Mouse (Mus musculus) E14TG2a.4 (cell line): ENCODE data around the gene Dnajb14.
A peak's percentile ranks its signal among the peaks of the same experiment; 100 is the strongest.
"Not testable (repeated sequence)": the region's sequence is repeated elsewhere in the genome, so short reads cannot be mapped to it uniquely, and the experiment has no call there.

Source experiments
- H3K27me3 ChIP-seq: 2 replicates; pipeline ENCODE4 v1.6.1; 2014; ENCODE audit warnings: low read length, control low read depth; ENCODE audit not compliant: insufficient read depth
- H3K36me3 ChIP-seq: 2 replicates; pipeline ENCODE4 v1.6.1; 2014; ENCODE audit warnings: low read length, control low read depth; ENCODE audit not compliant: insufficient read depth
- H3K4me1 ChIP-seq: replicated peaks from 2 replicates; pipeline ENCODE4 v1.6.1; 2014; ENCODE audit warnings: low read depth, low read length, control low read depth
- H3K4me3 ChIP-seq: replicated peaks from 2 replicates; pipeline ENCODE4 v1.5.1; 2014; ENCODE audit warnings: mild to moderate bottlenecking, low read length
- H3K9me3 ChIP-seq: 2 replicates; pipeline ENCODE4 v1.6.1; 2014; ENCODE audit warnings: low read length, control low read depth
- CTCF ChIP-seq: conservative IDR thresholded peaks from 2 replicates; pipeline ENCODE4 v1.5.1; 2014; ENCODE audit warnings: low read length
- NANOG ChIP-seq: IDR thresholded peaks from 2 replicates; pipeline ENCODE4 v1.6.1; 2014; ENCODE audit warnings: borderline replicate concordance, low read length, mixed read lengths
- POU5F1 ChIP-seq: IDR thresholded peaks from 2 replicates; pipeline ENCODE4 v1.6.1; 2014; ENCODE audit warnings: low read length, borderline replicate concordance

The Dnajb14 gene

DNA sequence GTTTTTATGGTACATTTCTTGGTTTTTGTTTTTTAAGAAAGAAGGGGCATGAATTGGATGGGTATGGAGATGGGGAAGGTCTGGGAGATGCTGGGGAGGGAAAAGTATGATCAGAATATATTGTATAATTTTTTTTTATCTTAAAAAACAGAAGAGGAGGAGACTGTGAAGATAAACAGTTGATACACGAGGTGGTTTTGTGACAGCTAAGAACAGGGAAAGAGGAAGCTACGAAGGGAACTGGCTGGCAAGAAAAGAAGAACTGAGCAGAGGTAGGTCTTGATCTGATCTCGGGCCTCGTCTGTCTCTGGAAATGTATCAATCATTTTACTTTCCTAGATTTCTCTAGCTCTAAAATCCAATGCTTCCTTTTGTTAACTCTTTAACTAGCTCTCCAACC, 80.0 kb downstream of the Dnajb14 start:
- no peaks in the 10 kb centered on the region for H3K27me3 ChIP-seq
- no peaks in the 10 kb centered on the region for H3K9me3 ChIP-seq
- H3K36me3 ChIP-seq: peaks cover 39% of the 10 kb centered on the region
- no peak overlapping the region for H3K4me3 ChIP-seq
- peaks cover 58% of the 10 kb centered on the region for H3K4me1 ChIP-seq
- TF ChIP-seq CTCF: no peak
- TF ChIP-seq NANOG: no peak
- TF ChIP-seq POU5F1: no peak

DNA sequence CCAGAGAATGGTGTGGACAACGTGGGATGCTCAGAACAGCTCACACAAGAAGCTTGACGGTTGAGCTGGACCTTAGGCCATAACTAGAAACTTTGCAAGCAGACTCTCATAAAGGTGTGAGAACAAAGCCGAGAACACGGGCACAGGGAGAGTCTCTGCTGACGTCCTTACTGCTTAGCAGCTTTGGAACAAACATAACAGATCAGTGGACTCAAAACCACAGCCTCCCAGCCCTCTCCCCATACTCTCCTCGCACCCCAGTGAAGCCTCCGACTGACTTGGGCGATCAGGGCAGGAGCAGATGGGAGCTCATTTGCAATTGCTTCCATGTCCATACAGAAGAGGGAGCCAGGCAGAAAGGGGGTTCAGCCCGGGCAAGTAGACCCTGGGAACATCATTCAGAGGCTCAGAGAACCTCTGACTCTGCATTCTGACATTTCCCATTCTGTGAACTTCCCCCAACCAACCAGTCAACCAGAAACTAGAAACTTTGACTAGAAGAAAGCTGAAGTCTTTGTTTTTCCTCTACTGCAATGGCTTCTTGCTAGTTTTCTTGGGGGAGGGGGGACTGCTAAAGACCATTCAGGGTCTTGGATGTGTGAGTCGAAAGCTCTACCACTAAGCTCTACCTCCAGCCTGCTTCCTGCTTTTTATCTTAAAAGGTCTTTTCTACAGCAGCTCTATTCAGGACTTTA, 82.9 kb downstream of the Dnajb14 start:
- Histone ChIP-seq H3K9me3 (no peaks in the 10 kb centered on the region), H3K36me3 (peaks cover 39% of the 10 kb centered on the region), H3K27me3 (no peaks in the 10 kb centered on the region), H3K4me1 (peaks cover 68% of the 10 kb centered on the region), H3K4me3 (no peak overlapping the region)
- TF ChIP-seq CTCF (no peak), POU5F1 (no peak), NANOG (no peak)

DNA sequence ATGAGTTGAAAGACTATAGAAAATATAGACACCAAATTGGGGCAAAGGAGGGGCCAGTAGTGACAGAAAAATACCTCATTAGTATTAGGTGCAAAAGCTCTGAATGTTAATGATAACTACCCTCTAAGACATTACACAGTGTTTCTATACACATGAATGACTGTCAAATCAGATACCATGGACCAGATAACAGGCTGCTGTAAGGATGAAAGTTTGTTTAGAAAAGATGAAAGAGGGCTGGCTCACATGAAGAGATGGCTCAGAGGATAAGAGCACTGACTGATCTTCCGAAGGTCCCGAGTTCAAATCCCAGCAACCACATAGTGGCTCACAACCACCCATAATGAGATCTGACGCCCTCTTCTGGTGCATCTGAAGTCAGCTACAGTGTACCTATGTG, 83.8 kb downstream of the Dnajb14 start:
- peaks cover 71% of the 10 kb centered on the region for H3K4me1 ChIP-seq
- H3K4me3 ChIP-seq, H3K27me3 ChIP-seq, H3K9me3 ChIP-seq: not testable (repeated sequence)
- peaks cover 30% of the 10 kb centered on the region for H3K36me3 ChIP-seq

DNA sequence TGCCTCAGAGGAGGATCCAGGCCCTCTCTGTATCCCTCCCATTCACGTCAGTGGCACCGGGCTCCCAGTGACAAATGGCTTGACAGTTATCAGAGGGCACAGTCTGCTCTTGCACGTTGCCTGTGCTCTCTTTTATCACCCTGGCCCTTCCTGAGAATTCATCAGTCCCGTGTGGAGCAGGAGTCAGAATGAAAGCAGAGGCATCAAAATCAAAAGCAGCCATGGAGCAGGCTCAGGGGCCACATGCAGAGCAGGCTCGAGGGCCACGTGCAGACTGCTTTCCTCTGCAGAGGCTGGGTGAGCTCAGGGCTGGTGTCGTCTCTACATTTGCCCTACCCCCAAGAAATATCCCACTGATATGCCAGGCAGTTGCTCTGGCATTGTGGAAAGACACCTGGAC, 84.3 kb downstream of the Dnajb14 start:
- TF ChIP-seq NANOG (no peak), POU5F1 (no peak), CTCF (no peak)
- Histone ChIP-seq H3K9me3 (no peaks in the 10 kb centered on the region), H3K4me3 (0 out of 2 replicates have a peak overlapping the region, but pooled peaks have one; percentile 20), H3K4me1 (peaks cover 77% of the 10 kb centered on the region), H3K27me3 (no peaks in the 10 kb centered on the region), H3K36me3 (peaks cover 26% of the 10 kb centered on the region)

DNA sequence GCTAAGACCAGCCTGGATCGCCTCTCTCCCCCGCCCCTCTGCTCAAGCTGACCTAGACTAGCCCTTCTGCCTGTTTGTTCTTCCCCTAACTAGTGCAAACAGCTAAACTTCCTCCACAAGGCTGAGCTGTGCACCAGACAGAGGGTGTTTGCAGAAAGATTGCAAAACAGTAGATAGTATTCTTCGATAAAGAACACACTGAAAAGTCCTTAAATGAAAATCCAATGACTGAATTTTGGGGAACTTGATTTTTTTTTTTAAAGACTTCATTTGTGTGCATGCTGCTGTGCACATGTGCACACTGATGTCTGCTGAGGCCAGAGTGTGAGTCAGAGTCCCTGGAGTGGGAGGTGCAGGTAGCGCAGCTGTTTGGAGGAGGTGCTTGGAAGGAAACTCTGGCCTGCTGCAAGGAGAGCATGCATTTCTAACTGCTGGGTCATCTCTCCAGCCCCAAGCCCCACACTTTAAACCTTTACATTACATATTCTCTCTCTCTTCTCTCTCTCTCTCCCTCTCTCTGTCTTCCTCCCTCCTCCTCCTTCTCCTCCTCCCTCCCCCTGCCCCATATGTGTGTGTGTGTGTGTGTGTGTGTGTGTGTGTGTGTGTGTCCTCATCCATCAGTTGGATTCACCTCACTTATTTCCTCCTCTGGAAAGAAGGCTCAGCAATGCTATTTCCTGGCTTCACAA, 84.9 kb downstream of the Dnajb14 start:
- Histone ChIP-seq H3K36me3 (peaks cover 21% of the 10 kb centered on the region), H3K4me3 (0 out of 2 replicates have a peak overlapping the region, but pooled peaks have one; percentile 20), H3K4me1 (peaks cover 77% of the 10 kb centered on the region), H3K27me3 (no peaks in the 10 kb centered on the region), H3K9me3 (no peaks in the 10 kb centered on the region)
- TF ChIP-seq POU5F1 (no peak), NANOG (no peak), CTCF (no peak)

DNA sequence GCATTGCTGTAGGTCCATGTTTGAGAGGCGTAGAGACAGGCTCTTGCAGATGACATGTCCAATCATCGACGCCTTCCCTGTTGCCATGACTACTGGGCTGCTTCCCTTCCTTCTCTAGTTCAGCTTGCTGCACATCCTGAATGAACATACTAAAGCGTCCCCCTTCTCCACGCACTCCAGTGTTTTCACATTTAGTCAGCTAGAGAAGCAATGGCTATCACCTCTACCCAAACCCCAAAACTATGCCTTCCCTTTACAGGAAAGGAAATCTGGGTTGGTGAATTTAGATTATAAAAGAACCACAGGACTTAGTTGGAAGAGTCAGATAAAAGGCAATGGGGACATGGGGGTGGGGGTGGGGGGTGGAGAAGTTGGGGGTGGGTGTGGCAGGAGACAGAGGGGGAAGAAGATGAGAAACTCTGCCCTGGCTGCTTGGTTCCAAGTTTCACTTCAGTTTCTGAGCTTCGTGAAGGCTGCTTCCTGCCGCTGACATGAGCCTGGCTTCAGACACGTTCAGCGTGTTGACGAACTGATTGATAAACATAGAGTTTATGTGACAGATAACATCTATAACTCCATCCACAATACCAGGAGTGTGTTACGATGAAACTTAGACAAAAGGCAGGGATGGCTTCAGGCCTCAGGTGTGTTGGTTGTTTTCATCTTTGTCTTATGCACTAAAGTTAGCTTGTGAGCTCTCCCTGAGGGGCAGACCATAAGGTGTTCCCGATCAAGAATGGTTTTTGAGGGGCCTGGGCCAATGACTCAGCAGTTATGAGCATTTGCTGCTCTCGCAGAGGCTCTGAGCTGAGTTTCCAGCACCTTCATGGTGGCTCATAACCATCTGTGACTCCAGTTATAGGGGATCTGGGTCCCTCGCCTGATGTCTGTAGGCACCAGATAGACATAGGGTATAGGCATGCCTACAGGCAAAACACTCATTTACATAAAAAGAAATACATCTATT, 85.7 kb downstream of the Dnajb14 start:
- TF ChIP-seq NANOG (no peak), CTCF (no peak), POU5F1 (no peak)
- Histone ChIP-seq H3K4me3 (0 out of 2 replicates have a peak overlapping the region, but pooled peaks have one; percentile 7), H3K27me3 (no peaks in the 10 kb centered on the region), H3K4me1 (peaks cover 77% of the 10 kb centered on the region), H3K9me3 (no peaks in the 10 kb centered on the region), H3K36me3 (peaks cover 22% of the 10 kb centered on the region)

DNA sequence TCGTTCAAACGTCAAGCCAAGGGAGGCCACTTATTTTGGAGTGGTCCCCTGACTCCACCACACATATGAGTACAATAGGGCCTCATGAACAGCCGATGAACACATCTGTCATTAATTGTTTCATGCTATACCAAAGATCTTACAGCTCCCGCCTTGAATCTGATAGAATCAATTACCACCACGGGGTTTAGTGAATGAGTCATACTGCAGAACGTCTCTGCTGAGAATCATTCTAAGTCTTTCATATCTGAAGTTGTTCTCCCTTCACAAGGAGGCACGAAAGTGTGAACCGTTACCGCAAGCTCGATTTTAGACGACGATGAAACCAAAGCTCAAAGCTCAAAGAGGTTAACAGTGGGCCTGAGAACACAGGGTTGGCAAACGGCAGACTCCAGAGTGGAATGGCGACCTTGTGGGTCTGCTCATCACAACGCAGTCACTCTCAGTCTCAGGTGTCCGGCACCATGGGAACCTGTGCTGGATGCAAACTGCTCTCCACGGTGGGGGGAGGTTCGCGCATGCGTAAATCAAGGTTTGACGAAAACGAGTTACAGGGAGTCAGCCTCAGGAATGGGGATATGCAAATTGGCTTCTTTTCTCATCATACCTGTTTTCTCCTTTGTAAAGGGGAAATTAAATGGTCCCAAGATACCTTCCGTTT, 86.9 kb downstream of the Dnajb14 start:
- Histone ChIP-seq H3K27me3 (no peaks in the 10 kb centered on the region), H3K36me3 (peaks cover 18% of the 10 kb centered on the region), H3K4me1 (peaks cover 72% of the 10 kb centered on the region), H3K9me3 (no peaks in the 10 kb centered on the region), H3K4me3 (peak overlapping the region; percentile 68)
- no peak for TF ChIP-seq NANOG
- no peak for TF ChIP-seq POU5F1
- TF ChIP-seq CTCF: no peak

DNA sequence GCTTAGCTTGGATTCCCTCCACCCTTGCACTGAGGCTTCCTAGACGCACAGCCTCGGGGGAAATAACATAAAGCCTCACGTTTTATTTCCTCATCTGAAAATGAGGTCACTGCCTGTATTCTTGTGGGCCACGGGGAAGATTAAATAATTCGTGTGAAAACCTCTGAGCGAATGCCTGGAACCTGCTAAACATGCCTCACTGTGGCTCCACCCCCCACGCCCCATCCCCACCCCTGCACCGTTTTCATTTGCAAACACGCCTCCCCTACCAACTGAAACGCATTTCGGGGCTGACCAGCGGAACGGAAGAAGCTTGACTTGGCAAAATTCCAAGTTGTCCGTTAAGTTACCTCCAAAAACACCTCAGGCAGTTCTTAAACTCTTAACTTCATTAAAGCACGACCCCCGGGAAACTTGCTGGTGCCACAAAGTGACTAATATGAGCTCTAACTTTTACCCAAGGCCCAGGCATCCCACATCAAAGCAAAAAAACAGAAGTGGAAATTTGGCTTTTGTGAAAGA, 88.1 kb downstream of the Dnajb14 start:
- Histone ChIP-seq H3K27me3 (no peaks in the 10 kb centered on the region), H3K4me1 (peaks cover 60% of the 10 kb centered on the region), H3K9me3 (no peaks in the 10 kb centered on the region), H3K36me3 (peaks cover 24% of the 10 kb centered on the region), H3K4me3 (peak overlapping the region; percentile 68)
- TF ChIP-seq NANOG: no peak
- no peak for TF ChIP-seq POU5F1
- TF ChIP-seq CTCF: no peak
